ENCODE assay signal across 8 mouse cellular contexts in the genomic region with DNA sequence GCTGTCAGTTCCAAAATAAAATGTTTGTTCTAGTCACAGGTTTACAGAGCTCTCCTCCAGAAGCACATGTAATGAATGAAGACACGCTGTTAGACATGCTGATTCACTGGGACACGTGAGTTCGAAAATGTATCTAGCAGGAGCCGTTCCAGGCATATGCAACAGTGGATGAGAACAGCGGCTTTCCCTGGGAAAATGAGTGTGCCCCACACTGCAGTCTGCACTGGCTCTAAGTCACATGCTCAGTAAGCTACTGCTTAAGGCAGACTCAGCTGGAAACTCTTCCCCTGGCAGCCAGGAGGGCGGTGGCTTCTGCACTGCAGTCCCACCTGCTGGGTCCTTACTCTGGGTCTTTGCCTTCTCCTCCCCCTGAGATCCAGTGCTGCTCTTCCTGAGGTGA.
DNase-seq lines count a peak whose midpoint lies in the region; ATAC-seq lines count a peak whose summit lies in the region.

No protein-coding gene starts in this region.

- no peaks in the 10 kb centered on the region for H3K36me3 ChIP-seq in stomach, embryonic 14.5 days (ENCODE audit: control insufficient read depth, insufficient read depth, low read length)

- peak; percentile 57 for DNase-seq in retina, postnatal 1 day
- DNase-seq in retina, embryonic 14.5 days (ENCODE audit: low spot score): no peak
- DNase-seq in fibroblast of lung, adult 2 months (ENCODE audit: low read depth): peak; percentile 83
- DNase-seq in layer of hippocampus, adult 9-11 months: peak; percentile 40
- DNase-seq in kidney, postnatal 36 days: no peak
- DNase-seq in urinary bladder, postnatal 4 days (ENCODE audit: low spot score in 2 of 2): no peak
- DNase-seq in lung, adult 18-20 months: no peak

- no peak overlapping the region for H3K4me2 ChIP-seq in stomach, embryonic 14.5 days (replicated peaks; ENCODE audit: low read depth, low read length)

- H3K27ac ChIP-seq in stomach, embryonic 14.5 days (ENCODE audit: low read length): 0 out of 2 replicates have a peak overlapping the region, but pooled peaks have one; percentile 21

- no peaks in the 10 kb centered on the region for H3K9me3 ChIP-seq in stomach, embryonic 14.5 days (ENCODE audit: control insufficient read depth, low read depth, low read length)

- H3K4me3 ChIP-seq in stomach, embryonic 14.5 days (ENCODE audit: low read depth, low read length): no peak overlapping the region

- H3K9ac ChIP-seq in stomach, embryonic 14.5 days (replicated peaks; ENCODE audit: low read depth, low read length): no peak overlapping the region

- WGBS in stomach, embryonic 14.5 days: 38% methylated on average over 6 of the region's 6 CpGs

- ATAC-seq in stomach, embryonic 14.5 days (ENCODE audit: insufficient number of reproducible peaks, insufficient read depth, low FRiP score, low read depth): no peak; the same call in 1 of the 2 replicates

- H3K4me1 ChIP-seq in stomach, embryonic 14.5 days (ENCODE audit: control insufficient read depth, insufficient read depth, low read length): peaks cover 12% of the 10 kb centered on the region

- no peaks in the 10 kb centered on the region for H3K27me3 ChIP-seq in stomach, embryonic 14.5 days (ENCODE audit: control insufficient read depth, insufficient read depth, low read length)

Comparison
In these comparisons a context has a peak if more than half of its experiments do, and no peak if none do; other contexts are left out.
1. DNase-seq: peak in retina, postnatal 1 day (single experiment), fibroblast of lung, adult 2 months (single experiment) and layer of hippocampus, adult 9-11 months (single experiment); none in retina, embryonic 14.5 days (single experiment), kidney, postnatal 36 days (0 of 2), urinary bladder, postnatal 4 days (0 of 2) and lung, adult 18-20 months (0 of 2).